12 mouse cellular contexts compared by ENCODE assay signal in the genomic region with DNA sequence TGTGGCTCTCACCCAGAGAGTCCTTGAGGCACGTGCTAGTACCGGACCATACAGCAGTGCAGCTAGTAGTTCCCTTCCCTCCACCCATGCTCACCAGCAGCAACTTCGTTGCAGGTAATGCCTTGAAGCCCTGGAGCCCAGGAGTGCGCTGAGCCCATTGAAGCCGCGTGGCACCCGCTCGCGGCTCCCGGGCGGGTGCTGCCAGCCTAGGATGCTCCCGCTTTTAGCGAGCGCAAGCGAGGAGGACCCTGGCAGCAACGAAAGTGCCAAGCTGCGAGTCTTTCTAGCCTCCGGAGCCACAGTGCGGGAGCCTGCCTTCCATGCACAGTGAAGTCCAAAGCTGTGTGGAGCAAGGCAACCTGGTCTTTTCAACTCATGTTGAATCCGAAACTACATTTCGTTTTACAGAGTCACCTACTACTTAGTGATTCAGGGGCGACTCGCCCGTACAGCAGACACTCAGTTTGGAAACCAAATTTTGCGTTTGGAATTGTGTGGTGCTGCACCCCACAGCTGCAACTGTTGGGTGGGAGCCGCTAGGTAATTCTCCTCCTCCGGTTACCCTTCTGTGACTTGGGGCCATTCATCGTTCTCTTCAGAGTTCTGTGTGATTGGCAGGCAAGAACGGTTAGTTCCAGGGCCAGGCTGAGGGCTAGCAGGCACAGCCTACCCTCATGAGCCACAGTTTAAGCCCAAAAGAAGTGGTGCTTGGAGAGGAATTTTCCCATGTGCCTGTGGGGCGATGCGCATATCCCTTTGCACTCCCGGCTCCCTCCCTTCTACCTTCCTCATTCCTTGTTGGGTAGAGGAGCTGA. TPM values are rescaled to one million over a fixed set of nuclear protein-coding genes. Genes with fewer than 3 reads are reported as not detected.
DNase-seq lines count a peak whose midpoint lies in the region; ATAC-seq and TF ChIP-seq lines count a peak whose summit lies in the region.
"Had no signal": no experiment of that assay in that cellular context is flagged by ENCODE, and none has a peak within 500 bp of the region (broad histone marks: within the 10 kb centered on the region; RNA-seq: fewer than 3 reads in every experiment).

No protein-coding gene starts in this region.

- TF ChIP-seq CTCF in heart, postnatal 0 days (IDR thresholded peaks at IDR 0.05; ENCODE audit: low read depth): no peak
- no peak for TF ChIP-seq CTCF in heart, adult 2 months (IDR thresholded peaks at IDR 0.05)
- TF ChIP-seq CTCF in ES-Bruce4 (IDR thresholded peaks at IDR 0.05; ENCODE audit: low read depth, low read length): no peak

- no peaks in the 10 kb centered on the region for H3K4me1 ChIP-seq in heart, postnatal 0 days (ENCODE audit: control insufficient read depth, insufficient read depth)
- 0 out of 2 replicates have a peak, but pooled peaks cover 2% of the 10 kb centered on the region for H3K4me1 ChIP-seq in heart, adult 2 months (ENCODE audit: control insufficient read depth, insufficient read depth, low read length)
- peaks cover 4% of the 10 kb centered on the region for H3K4me1 ChIP-seq in ES-Bruce4 (ENCODE audit: control insufficient read depth, insufficient read depth, low read length)
- H3K4me1 ChIP-seq in embryonic facial prominence, embryonic 13.5 days: peaks cover 54% of the 10 kb centered on the region

- H3K9ac ChIP-seq in heart, postnatal 0 days (replicated peaks; ENCODE audit: low read depth, low read length): no peak overlapping the region
- no peak overlapping the region for H3K9ac ChIP-seq in heart, adult 2 months (ENCODE audit: low read depth, low read length)
- H3K9ac ChIP-seq in ES-Bruce4 (ENCODE audit: low read depth, poor library complexity, severe bottlenecking): no peak overlapping the region
- H3K9ac ChIP-seq in embryonic facial prominence, embryonic 13.5 days: peak overlapping the region; percentile 92

- no peak overlapping the region for H3K27ac ChIP-seq in heart, postnatal 0 days (ENCODE audit: low read depth)
- H3K27ac ChIP-seq in heart, adult 2 months: no peak overlapping the region
- H3K27ac ChIP-seq in ES-Bruce4 (ENCODE audit: insufficient read depth, low read length): no peak overlapping the region
- H3K27ac ChIP-seq in embryonic facial prominence, embryonic 13.5 days: peak overlapping the region; percentile 98

- no peak for TF ChIP-seq EP300 in heart, postnatal 0 days (IDR thresholded peaks at IDR 0.05; ENCODE audit: low read depth)
- no peak for TF ChIP-seq EP300 in heart, adult 2 months (IDR thresholded peaks at IDR 0.05; ENCODE audit: insufficient read depth, low read depth, low read length)
- no peak for TF ChIP-seq EP300 in ES-Bruce4 (IDR thresholded peaks at IDR 0.05; ENCODE audit: insufficient read depth, low read depth, low read length)

- H3K27me3 ChIP-seq in heart, postnatal 0 days (ENCODE audit: control insufficient read depth, insufficient read depth, low read length): peaks cover 66% of the 10 kb centered on the region
- H3K27me3 ChIP-seq in heart, adult 2 months (ENCODE audit: control insufficient read depth, insufficient read depth, low read length): peaks cover 4% of the 10 kb centered on the region
- H3K27me3 ChIP-seq in ES-Bruce4 (ENCODE audit: control insufficient read depth, insufficient read depth, low read length, poor library complexity, severe bottlenecking): peaks cover 21% of the 10 kb centered on the region
- H3K27me3 ChIP-seq in embryonic facial prominence, embryonic 13.5 days: peaks cover 79% of the 10 kb centered on the region

- no peaks in the 10 kb centered on the region for H3K9me3 ChIP-seq in heart, postnatal 0 days (replicated peaks; ENCODE audit: control insufficient read depth, low read length)
- no peaks in the 10 kb centered on the region for H3K9me3 ChIP-seq in ES-Bruce4 (replicated peaks; ENCODE audit: control insufficient read depth, insufficient read depth, low read length, poor library complexity, severe bottlenecking)
- H3K9me3 ChIP-seq in embryonic facial prominence, embryonic 13.5 days: 0 out of 2 replicates have a peak, but pooled peaks cover 4% of the 10 kb centered on the region

- no peaks in the 10 kb centered on the region for H3K79me2 ChIP-seq in heart, adult 2 months (replicated peaks; ENCODE audit: control insufficient read depth, insufficient read depth, low read length)

- 0 out of 2 replicates have a peak overlapping the region, but pooled peaks have one; percentile 6 for H3K4me2 ChIP-seq in heart, postnatal 0 days (ENCODE audit: low read depth, low read length)
- H3K4me2 ChIP-seq in embryonic facial prominence, embryonic 13.5 days: peak overlapping the region; percentile 83

- intact Hi-C loops in heart, adult 2 months (cut with DNase I): no loop called here

- no peak overlapping the region for H3K4me3 ChIP-seq in heart, postnatal 0 days (ENCODE audit: low read depth, low read length)
- H3K4me3 ChIP-seq in heart, adult 2 months: no peak overlapping the region
- peak overlapping the region; percentile 19 for H3K4me3 ChIP-seq in ES-Bruce4 (ENCODE audit: low read depth, low read length)
- H3K4me3 ChIP-seq in embryonic facial prominence, embryonic 13.5 days: peak overlapping the region; percentile 75

- 27% methylated on average over 32 of the region's 32 CpGs for WGBS in heart, postnatal 0 days
- WGBS in heart, adult 2 months: 23% methylated on average over 32 of the region's 32 CpGs
- WGBS in embryonic facial prominence, embryonic 13.5 days: 2% methylated on average over 32 of the region's 32 CpGs

- no peak for ATAC-seq in heart, postnatal 0 days (ENCODE audit: insufficient read depth, low read depth)
- no peak for ATAC-seq in embryonic facial prominence, embryonic 13.5 days (ENCODE audit: insufficient number of reproducible peaks, insufficient read depth, low FRiP score, low TSS enrichment, low read depth)
- ATAC-seq in erythroid progenitor cell, adult 5-6 weeks (replicated peaks; ENCODE audit: low FRiP score, poor library complexity, severe bottlenecking): no peak
- ATAC-seq: inflammation-experienced regulatory T-cells, adult 6 months had no signal

- no peak for TF ChIP-seq POLR2A in heart, adult 2 months (IDR thresholded peaks at IDR 0.05; ENCODE audit: insufficient read depth, low read depth, low read length)
- no peak for TF ChIP-seq POLR2A in ES-Bruce4 (IDR thresholded peaks at IDR 0.05; ENCODE audit: insufficient read depth, low read length)

- DNase-seq in heart, postnatal 0 days (ENCODE audit: low spot score): no peak
- DNase-seq in heart, adult 2 months: no peak
- peak; percentile 28 for DNase-seq in kidney, postnatal 14 days
- DNase-seq in gastrocnemius, adult 18-20 months (ENCODE audit: low spot score): no peak
- DNase-seq in spleen, postnatal 36 days (ENCODE audit: low spot score in 2 of 2): no peak
- DNase-seq: adrenal gland, postnatal 36 days had no signal

- H3K36me3 ChIP-seq in heart, postnatal 0 days (replicated peaks; ENCODE audit: control insufficient read depth, insufficient read depth, low read length): no peaks in the 10 kb centered on the region
- no peaks in the 10 kb centered on the region for H3K36me3 ChIP-seq in heart, adult 2 months (ENCODE audit: control insufficient read depth, insufficient read depth, low read length)
- no peaks in the 10 kb centered on the region for H3K36me3 ChIP-seq in ES-Bruce4 (ENCODE audit: control insufficient read depth, insufficient read depth, low read length, poor library complexity, severe bottlenecking)
- H3K36me3 ChIP-seq in embryonic facial prominence, embryonic 13.5 days: no peaks in the 10 kb centered on the region

RNA-seq across cellular contexts. Expression of a gene that starts 4.8 kb away (rescaled TPM):
- total RNA-seq in heart, postnatal 0 days (2014; rRNA removed; ENCODE audit: low replicate concordance): 9.3 and 9.8 TPM in 2 replicates
- polyA plus RNA-seq in heart, postnatal 0 days (2015; fragmentation: Nextera tagmentation; extraction: Ambion mirVana): 10.7 and 14.7 TPM in 2 replicates
- 10 to 100 TPM; 16.8 to 18.1 TPM for total RNA-seq in heart, adult 2 months (2021)
- 7.6 and 10.8 TPM in 2 replicates for polyA plus RNA-seq in heart, adult 2 months (2012; rRNA removed)
- polyA plus RNA-seq in ES-Bruce4 (2011; ENCODE audit: insufficient read depth, insufficient read length, low read depth, missing spikeins): 3.1 and 5.4 TPM in 2 replicates
- 39.0 and 46.0 TPM in 2 replicates for polyA plus RNA-seq in embryonic facial prominence, embryonic 13.5 days (2015; fragmentation: Nextera tagmentation; extraction: Ambion mirVana)
- total RNA-seq in erythroid progenitor cell, adult 5-6 weeks (2015; ENCODE audit: low replicate concordance): under 0.01 TPM in 1 of 2 replicates, not detected in the other
- 1.2 and 1.4 TPM in 2 replicates for total RNA-seq in erythroid progenitor cell, adult 5-6 weeks (2017; ENCODE audit: low replicate concordance)
- 1 to 10 TPM; 1.4 to 2.0 TPM for total RNA-seq in gastrocnemius, adult 18-20 months (2021)

RNA-seq across cellular contexts. Expression of a gene that starts 26.2 kb away (rescaled TPM):
- not detected in 2 replicates for total RNA-seq in heart, postnatal 0 days (2014; rRNA removed; ENCODE audit: low replicate concordance)
- not detected in 2 replicates for polyA plus RNA-seq in heart, postnatal 0 days (2015; fragmentation: Nextera tagmentation; extraction: Ambion mirVana)
- not detected for total RNA-seq in heart, adult 2 months (2021)
- polyA plus RNA-seq in heart, adult 2 months (2012; rRNA removed): 0.18 and 0.47 TPM in 2 replicates
- polyA plus RNA-seq in ES-Bruce4 (2011; ENCODE audit: insufficient read depth, insufficient read length, low read depth, missing spikeins): not detected in 2 replicates
- polyA plus RNA-seq in embryonic facial prominence, embryonic 13.5 days (2015; fragmentation: Nextera tagmentation; extraction: Ambion mirVana): not detected in 2 replicates
- not detected in 2 replicates for total RNA-seq in erythroid progenitor cell, adult 5-6 weeks (2015; ENCODE audit: low replicate concordance)
- not detected in 2 replicates for total RNA-seq in erythroid progenitor cell, adult 5-6 weeks (2017; ENCODE audit: low replicate concordance)
- not detected for total RNA-seq in gastrocnemius, adult 18-20 months (2021)
- total RNA-seq: adrenal gland, postnatal 36 days; liver, adult 2 months had no signal
- polyA plus RNA-seq: inflammation-experienced regulatory T-cells, adult 6 months; liver, adult 2 months; spleen, adult 2 months had no signal

Comparison
In these comparisons a context has a peak if more than half of its experiments do, and no peak if none do; other contexts are left out.
1. H3K4me3 ChIP-seq: peak in ES-Bruce4 (single experiment) and embryonic facial prominence, embryonic 13.5 days (single experiment); none in heart, postnatal 0 days (single experiment) and heart, adult 2 months (single experiment).